Mouse (Mus musculus): Measurements from ENCODE around the gene 1700019A02Rik. TPM values are rescaled to one million over a fixed set of nuclear protein-coding genes. Genes with fewer than 3 reads are reported as not detected.

1700019A02Rik gene
- not detected in 2 replicates for polyA plus RNA-seq (2015; fragmentation: Nextera tagmentation; extraction: Ambion mirVana)

GRCm38 (mm10) chr1:53187536-53187935 is at the start of gene 1700019A02Rik:
TSS of gene 1700019A02Rik (minus strand) at chr1:53187636.

Other genes starting within 250 kb of the 1700019A02Rik start
- 1.7 and 1.8 TPM in 2 replicates for gene 1700019D03Rik, start 167.5 kb downstream of the 1700019A02Rik start, polyA plus RNA-seq (2015; fragmentation: Nextera tagmentation; extraction: Ambion mirVana)
- not detected in 2 replicates for gene Mstn, start 126.0 kb downstream of the 1700019A02Rik start, polyA plus RNA-seq (2015; fragmentation: Nextera tagmentation; extraction: Ambion mirVana)
- gene Pms1, start 109.4 kb upstream of the 1700019A02Rik start, polyA plus RNA-seq (2015; fragmentation: Nextera tagmentation; extraction: Ambion mirVana) = 7.9 and 9.1 TPM in 2 replicates
- gene Ormdl1, start 109.5 kb upstream of the 1700019A02Rik start, polyA plus RNA-seq (2015; fragmentation: Nextera tagmentation; extraction: Ambion mirVana) = 51.7 and 55.7 TPM in 2 replicates
- gene Gm28778, start 109.5 kb upstream of the 1700019A02Rik start, polyA plus RNA-seq (2015; fragmentation: Nextera tagmentation; extraction: Ambion mirVana) = 0.36 TPM in 1 of 2 replicates, not detected in the other
- 58.3 and 59.3 TPM in 2 replicates for gene Osgepl1, start 126.0 kb upstream of the 1700019A02Rik start, polyA plus RNA-seq (2015; fragmentation: Nextera tagmentation; extraction: Ambion mirVana)
- gene Asdurf, start 165.0 kb upstream of the 1700019A02Rik start, polyA plus RNA-seq (2015; fragmentation: Nextera tagmentation; extraction: Ambion mirVana) = 6.7 and 7.1 TPM in 2 replicates
- gene Gm28551, start 165.0 kb upstream of the 1700019A02Rik start, polyA plus RNA-seq (2015; fragmentation: Nextera tagmentation; extraction: Ambion mirVana) = 0.49 and 0.58 TPM in 2 replicates
- 61.3 and 61.9 TPM in 2 replicates for gene Asnsd1, start 165.1 kb upstream of the 1700019A02Rik start, polyA plus RNA-seq (2015; fragmentation: Nextera tagmentation; extraction: Ambion mirVana)